Mouse (Mus musculus): Measurements from ENCODE around the gene Cox11. TPM values are rescaled to one million over a fixed set of nuclear protein-coding genes. Genes with fewer than 3 reads are reported as not detected.

Cox11 gene
- polyA plus RNA-seq, 1 experiment from 2014 or later = 37.3 TPM

- no peak for ATAC-seq
Measured at GRCm38 (mm10) chr11:90660662-90661061, 22.7 kb downstream of the Cox11 start.

GRCm38 (mm10) chr11:90663052-90663451 is 25.1 kb downstream of the Cox11 start:
- no peaks in the 10 kb centered on the region for H3K9me3 ChIP-seq (ENCODE audit: control insufficient read depth, low read length)
- H3K27ac ChIP-seq (ENCODE audit: low read length) = no peak overlapping the region
- no peak overlapping the region for H3K9ac ChIP-seq (replicated peaks; ENCODE audit: low read depth, low read length)
- ATAC-seq = no peak
- no peaks in the 10 kb centered on the region for H3K27me3 ChIP-seq (replicated peaks; ENCODE audit: control insufficient read depth, insufficient read depth, low read length)
- H3K4me1 ChIP-seq (replicated peaks; ENCODE audit: control insufficient read depth, insufficient read depth, low read length) = peaks cover 16% of the 10 kb centered on the region
- H3K36me3 ChIP-seq (ENCODE audit: control insufficient read depth, insufficient read depth) = no peaks in the 10 kb centered on the region
- 79% methylated on average over 3 of the region's 3 CpGs for WGBS
- no peak overlapping the region for H3K4me3 ChIP-seq (replicated peaks; ENCODE audit: low read length)
- no peak overlapping the region for H3K4me2 ChIP-seq (ENCODE audit: low read length)

More at GRCm38 (mm10) chr11:90660662-90661061, 22.7 kb downstream of the Cox11 start:
- H3K4me3 ChIP-seq (replicated peaks; ENCODE audit: low read length) = no peak overlapping the region
- 0 out of 2 replicates have a peak, but pooled peaks cover 3% of the 10 kb centered on the region for H3K36me3 ChIP-seq (ENCODE audit: control insufficient read depth, insufficient read depth)
- no peaks in the 10 kb centered on the region for H3K9me3 ChIP-seq (ENCODE audit: control insufficient read depth, low read length)
- peaks cover 15% of the 10 kb centered on the region for H3K4me1 ChIP-seq (replicated peaks; ENCODE audit: control insufficient read depth, insufficient read depth, low read length)
- H3K4me2 ChIP-seq (ENCODE audit: low read length) = no peak overlapping the region
- no peaks in the 10 kb centered on the region for H3K27me3 ChIP-seq (replicated peaks; ENCODE audit: control insufficient read depth, insufficient read depth, low read length)
- no peak overlapping the region for H3K27ac ChIP-seq (ENCODE audit: low read length)
- H3K9ac ChIP-seq (replicated peaks; ENCODE audit: low read depth, low read length) = no peak overlapping the region
- 92% methylated on average over 4 of the region's 4 CpGs for WGBS

GRCm38 (mm10) chr11:90663618-90664297 is 25.8 kb downstream of the Cox11 start:
- Histone ChIP-seq H3K9me3 (ENCODE audit: control insufficient read depth, low read length) (no peaks in the 10 kb centered on the region), H3K4me3 (replicated peaks; ENCODE audit: low read length) (no peak overlapping the region), H3K4me2 (ENCODE audit: low read length) (no peak overlapping the region), H3K27me3 (replicated peaks; ENCODE audit: control insufficient read depth, insufficient read depth, low read length) (no peaks in the 10 kb centered on the region), H3K36me3 (ENCODE audit: control insufficient read depth, insufficient read depth) (no peaks in the 10 kb centered on the region), H3K9ac (replicated peaks; ENCODE audit: low read depth, low read length) (no peak overlapping the region), H3K27ac (ENCODE audit: low read length) (no peak overlapping the region), H3K4me1 (replicated peaks; ENCODE audit: control insufficient read depth, insufficient read depth, low read length) (peaks cover 16% of the 10 kb centered on the region)
- 6% methylated on average over 5 of the region's 5 CpGs for WGBS
- no peak; the same call in 1 of the 2 replicates for ATAC-seq

- H3K4me1 ChIP-seq (replicated peaks; ENCODE audit: control insufficient read depth, insufficient read depth, low read length) = peaks cover 16% of the 10 kb centered on the region
- H3K27me3 ChIP-seq (replicated peaks; ENCODE audit: control insufficient read depth, insufficient read depth, low read length) = no peaks in the 10 kb centered on the region
- no peaks in the 10 kb centered on the region for H3K9me3 ChIP-seq (ENCODE audit: control insufficient read depth, low read length)
- WGBS = 24% methylated on average over 8 of the region's 8 CpGs
- H3K27ac ChIP-seq (ENCODE audit: low read length) = no peak overlapping the region
- no peak overlapping the region for H3K9ac ChIP-seq (replicated peaks; ENCODE audit: low read depth, low read length)
- no peak overlapping the region for H3K4me2 ChIP-seq (ENCODE audit: low read length)
- H3K4me3 ChIP-seq (replicated peaks; ENCODE audit: low read length) = no peak overlapping the region
- ATAC-seq = no peak
- no peaks in the 10 kb centered on the region for H3K36me3 ChIP-seq (ENCODE audit: control insufficient read depth, insufficient read depth)
Measured at GRCm38 (mm10) chr11:90664345-90664986, 26.5 kb downstream of the Cox11 start.

GRCm38 (mm10) chr11:90665161-90665560 is 27.2 kb downstream of the Cox11 start:
- H3K9me3 ChIP-seq (ENCODE audit: control insufficient read depth, low read length) = no peaks in the 10 kb centered on the region
- no peak overlapping the region for H3K4me2 ChIP-seq (ENCODE audit: low read length)
- peaks cover 16% of the 10 kb centered on the region for H3K4me1 ChIP-seq (replicated peaks; ENCODE audit: control insufficient read depth, insufficient read depth, low read length)
- H3K27me3 ChIP-seq (replicated peaks; ENCODE audit: control insufficient read depth, insufficient read depth, low read length) = no peaks in the 10 kb centered on the region
- H3K27ac ChIP-seq (ENCODE audit: low read length) = no peak overlapping the region
- peak; percentile 79 for ATAC-seq
- no peak overlapping the region for H3K9ac ChIP-seq (replicated peaks; ENCODE audit: low read depth, low read length)
- H3K4me3 ChIP-seq (replicated peaks; ENCODE audit: low read length) = no peak overlapping the region
- WGBS = 7% methylated on average over 6 of the region's 6 CpGs
- H3K36me3 ChIP-seq (ENCODE audit: control insufficient read depth, insufficient read depth) = no peaks in the 10 kb centered on the region; the same call in 1 of the 2 replicates

- H3K4me2 ChIP-seq (ENCODE audit: low read length) = no peak overlapping the region
- no peak overlapping the region for H3K4me3 ChIP-seq (replicated peaks; ENCODE audit: low read length)
- peaks cover 16% of the 10 kb centered on the region for H3K4me1 ChIP-seq (replicated peaks; ENCODE audit: control insufficient read depth, insufficient read depth, low read length)
- 63% methylated on average over 3 of the region's 3 CpGs for WGBS
- no peak overlapping the region for H3K9ac ChIP-seq (replicated peaks; ENCODE audit: low read depth, low read length)
- no peaks in the 10 kb centered on the region for H3K9me3 ChIP-seq (ENCODE audit: control insufficient read depth, low read length)
- no peak for ATAC-seq
- no peak overlapping the region for H3K27ac ChIP-seq (ENCODE audit: low read length)
- H3K27me3 ChIP-seq (replicated peaks; ENCODE audit: control insufficient read depth, insufficient read depth, low read length) = no peaks in the 10 kb centered on the region
- no peaks in the 10 kb centered on the region; the same call in 1 of the 2 replicates for H3K36me3 ChIP-seq (ENCODE audit: control insufficient read depth, insufficient read depth)
Measured at GRCm38 (mm10) chr11:90666144-90666757, 28.3 kb downstream of the Cox11 start.

- H3K27ac ChIP-seq (ENCODE audit: low read length) = no peak overlapping the region
- no peaks in the 10 kb centered on the region for H3K9me3 ChIP-seq (ENCODE audit: control insufficient read depth, low read length)
- no peaks in the 10 kb centered on the region; the same call in 1 of the 2 replicates for H3K36me3 ChIP-seq (ENCODE audit: control insufficient read depth, insufficient read depth)
- H3K4me1 ChIP-seq (replicated peaks; ENCODE audit: control insufficient read depth, insufficient read depth, low read length) = peaks cover 16% of the 10 kb centered on the region
- H3K4me2 ChIP-seq (ENCODE audit: low read length) = no peak overlapping the region
- no peak overlapping the region for H3K9ac ChIP-seq (replicated peaks; ENCODE audit: low read depth, low read length)
- no peak overlapping the region for H3K4me3 ChIP-seq (replicated peaks; ENCODE audit: low read length)
- no peaks in the 10 kb centered on the region for H3K27me3 ChIP-seq (replicated peaks; ENCODE audit: control insufficient read depth, insufficient read depth, low read length)
- WGBS = 94% methylated on average over 4 of the region's 4 CpGs
- no peak for ATAC-seq
Measured at GRCm38 (mm10) chr11:90666916-90667315, 28.9 kb downstream of the Cox11 start.

- no peaks in the 10 kb centered on the region for H3K9me3 ChIP-seq (ENCODE audit: control insufficient read depth, low read length)
- no peaks in the 10 kb centered on the region for H3K27me3 ChIP-seq (replicated peaks; ENCODE audit: control insufficient read depth, insufficient read depth, low read length)
- no peak overlapping the region for H3K4me2 ChIP-seq (ENCODE audit: low read length)
- ATAC-seq = no peak
- no peak overlapping the region for H3K9ac ChIP-seq (replicated peaks; ENCODE audit: low read depth, low read length)
- peaks cover 16% of the 10 kb centered on the region for H3K4me1 ChIP-seq (replicated peaks; ENCODE audit: control insufficient read depth, insufficient read depth, low read length)
- no peaks in the 10 kb centered on the region; the same call in 1 of the 2 replicates for H3K36me3 ChIP-seq (ENCODE audit: control insufficient read depth, insufficient read depth)
- 95% methylated on average over 6 of the region's 6 CpGs for WGBS
- no peak overlapping the region for H3K27ac ChIP-seq (ENCODE audit: low read length)
- H3K4me3 ChIP-seq (replicated peaks; ENCODE audit: low read length) = no peak overlapping the region
Measured at GRCm38 (mm10) chr11:90667325-90667724, 29.4 kb downstream of the Cox11 start.

- H3K4me1 ChIP-seq (replicated peaks; ENCODE audit: control insufficient read depth, insufficient read depth, low read length) = no peaks in the 10 kb centered on the region
- H3K27ac ChIP-seq (ENCODE audit: low read length) = no peak overlapping the region
- no peak overlapping the region for H3K9ac ChIP-seq (replicated peaks; ENCODE audit: low read depth, low read length)
- no peak for ATAC-seq
- H3K36me3 ChIP-seq (ENCODE audit: control insufficient read depth, insufficient read depth) = no peaks in the 10 kb centered on the region
- 86% methylated on average over 5 of the region's 5 CpGs for WGBS
- H3K9me3 ChIP-seq (ENCODE audit: control insufficient read depth, low read length) = no peaks in the 10 kb centered on the region
- no peak overlapping the region for H3K4me3 ChIP-seq (replicated peaks; ENCODE audit: low read length)
- no peaks in the 10 kb centered on the region for H3K27me3 ChIP-seq (replicated peaks; ENCODE audit: control insufficient read depth, insufficient read depth, low read length)
- H3K4me2 ChIP-seq (ENCODE audit: low read length) = no peak overlapping the region
Measured at GRCm38 (mm10) chr11:90675479-90676110, 37.6 kb downstream of the Cox11 start.

Data from forebrain, embryonic 16.5 days (tissue).